Mouse (Mus musculus) myocyte (in vitro differentiated cells): Measurements from ENCODE around the gene Kif13a.

Source experiments
- E2F4 ChIP-seq: IDR thresholded peaks from one replicate; pipeline ENCODE4 v1.6.1; 2011; ENCODE audit warnings: mild to moderate bottlenecking, control low read depth, moderate library complexity; ENCODE audit not compliant: insufficient read depth
- MAX ChIP-seq: IDR thresholded peaks from one replicate; pipeline ENCODE4 v1.6.1; 2011; ENCODE audit warnings: low read depth, mild to moderate bottlenecking, control low read depth
- MYOG ChIP-seq, 3 experiments: IDR thresholded peaks; one replicate each; pipeline ENCODE4 v1.6.1; 2011; ENCODE audit warnings: control low read depth in 2 of 3, low read depth in 2 of 3, mild to moderate bottlenecking in 2 of 3; ENCODE audit not compliant: insufficient read length in 2 of 3, control insufficient read depth in 1 of 3, insufficient read depth in 1 of 3
- POLR2A ChIP-seq: IDR thresholded peaks from one replicate; pipeline ENCODE4 v1.6.1; 2011; ENCODE audit warnings: low read depth, mild to moderate bottlenecking, control low read depth, moderate library complexity; ENCODE audit not compliant: insufficient read length
- TCF12 ChIP-seq: IDR thresholded peaks from one replicate; pipeline ENCODE4 v1.6.1; 2011; ENCODE audit warnings: mild to moderate bottlenecking, control low read depth; ENCODE audit not compliant: poor library complexity, insufficient read depth, severe bottlenecking
- USF1 ChIP-seq: IDR thresholded peaks from one replicate; pipeline ENCODE4 v1.6.1; 2011; ENCODE audit warnings: low read depth, mild to moderate bottlenecking, control low read depth, moderate library complexity

GRCm38 (mm10) chr13:46949741-46950140 lies 20.1 kb upstream of the Kif13a start:
- TF ChIP-seq POLR2A (no peak), MAX (no peak), TCF12 (no peak), E2F4 (no peak), MYOG (IDR thresholded peaks at IDR 0.05; ENCODE audit: control insufficient read depth in 1 of 3, insufficient read depth in 1 of 3, insufficient read length in 2 of 3, low read depth in 2 of 3) (no peak), USF1 (no peak)
